Mouse (Mus musculus) c-Kit-positive CD71-positive TER-119-positive erythroid progenitor cells, embryonic 14.5 days (primary cell): ENCODE data around the gene Cops3.
"Not testable (repeated sequence)": the region's sequence is repeated elsewhere in the genome, so short reads cannot be mapped to it uniquely, and the experiment has no call there.

Source experiments
- DNase-seq: peaks from one replicate; pipeline ENCODE4 v3.0.0-alpha.2; 2013; ENCODE audit warnings: low spot score

The Cops3 gene

DNA sequence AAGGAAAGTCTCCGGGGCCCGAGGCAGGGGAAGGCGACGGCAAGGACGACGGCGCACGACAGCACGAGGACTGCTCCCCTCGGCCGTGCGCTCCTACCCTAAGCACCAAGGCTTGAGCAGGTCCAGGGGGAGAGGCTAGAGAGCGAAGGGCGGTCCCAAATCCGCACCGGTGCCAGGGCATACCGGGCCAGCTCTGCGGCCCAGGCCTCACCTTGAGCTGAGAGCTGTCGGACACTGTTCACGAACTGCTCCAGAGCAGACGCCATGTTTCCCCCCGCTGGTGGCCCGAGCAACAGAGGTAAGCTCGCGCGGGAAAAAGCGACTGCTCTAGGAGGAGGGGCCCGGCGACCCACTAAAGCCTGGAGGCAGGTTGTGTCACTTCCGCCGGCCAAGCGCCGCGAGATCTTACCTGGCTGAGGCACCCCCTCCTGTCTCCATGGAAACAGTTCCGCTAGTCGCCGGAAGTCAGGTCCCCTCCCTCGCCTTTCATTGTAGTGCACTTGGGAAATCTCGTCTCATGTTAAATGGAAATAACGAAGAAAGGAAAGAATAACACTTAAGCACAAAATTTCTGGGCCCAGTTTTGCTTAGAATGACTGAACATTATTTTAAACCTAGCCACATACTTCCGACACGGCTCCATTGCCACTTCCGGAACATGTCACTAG is at the start of gene Cops3:
Gene Cops3, minus strand, starts transcription at position 380 of the 668 bp plus-strand sequence.
- DNase-seq, result peak; percentile 94

DNA sequence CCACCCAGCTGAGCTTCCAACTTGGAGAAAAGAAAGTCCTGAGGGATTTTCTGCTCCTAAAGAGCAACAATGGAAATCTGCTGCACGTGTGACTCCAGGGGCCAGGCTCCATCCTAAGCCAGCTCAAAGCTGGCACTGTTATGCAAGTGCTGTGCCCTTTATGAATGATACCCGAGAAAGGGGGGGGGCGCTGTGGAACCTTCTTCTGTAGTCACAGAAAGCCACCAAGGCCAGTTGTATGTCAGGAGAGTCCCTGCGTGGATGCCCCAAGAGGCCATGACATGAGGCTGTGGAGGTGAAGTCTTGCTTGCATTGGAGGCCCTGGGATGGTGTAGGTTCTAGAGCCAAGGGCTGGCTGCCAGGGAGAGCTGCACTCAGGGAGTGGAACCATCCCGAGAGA is 48.5 kb upstream of the Cops3 start:
- DNase-seq, result no peak

GRCm38 (mm10) chr11:59886952-59887351 is 47.3 kb upstream of the Cops3 start:
- no peak for DNase-seq

DNA sequence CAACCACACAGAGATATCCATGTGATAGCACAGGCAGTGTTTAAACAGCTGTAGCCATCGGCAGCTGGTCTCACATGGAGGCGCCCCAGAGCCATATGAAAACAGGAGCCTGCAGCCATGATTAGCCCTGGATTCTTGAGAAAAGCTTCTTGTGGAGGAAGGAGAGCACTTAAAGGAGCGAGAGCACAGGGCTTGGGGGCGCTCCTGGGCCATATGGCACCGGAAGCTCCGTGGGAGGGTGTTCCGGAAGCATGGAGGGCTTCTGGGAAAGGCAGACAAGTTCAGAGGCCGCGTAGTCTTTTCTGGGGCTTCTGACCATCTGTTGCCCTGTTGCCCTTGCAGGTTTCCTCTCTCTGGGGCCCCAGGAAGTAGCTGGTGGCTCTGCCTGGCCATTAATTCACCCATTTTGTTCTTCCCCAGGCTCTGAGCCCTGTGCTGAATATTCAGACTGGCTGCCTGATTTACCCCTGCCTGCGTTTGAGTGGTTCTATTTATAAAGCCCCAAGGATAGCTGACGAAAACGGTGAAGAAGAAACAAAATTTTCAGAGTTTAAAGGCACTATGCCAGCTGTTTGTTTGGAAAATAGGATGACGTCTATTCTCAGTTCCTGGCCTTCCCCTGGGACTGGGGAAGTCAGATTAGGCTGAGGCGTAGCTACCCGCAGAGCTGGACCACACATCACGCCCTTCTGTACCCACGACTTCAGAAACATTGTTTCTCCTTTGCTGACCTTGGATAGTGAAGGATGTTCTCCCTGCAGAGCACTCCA is 45.8 kb upstream of the Cops3 start:
- no peak for DNase-seq

- peak; percentile 73 for DNase-seq
These were observed 40.4 kb upstream of the Cops3 start for GRCm38 (mm10) chr11:59880031-59880430.

DNA sequence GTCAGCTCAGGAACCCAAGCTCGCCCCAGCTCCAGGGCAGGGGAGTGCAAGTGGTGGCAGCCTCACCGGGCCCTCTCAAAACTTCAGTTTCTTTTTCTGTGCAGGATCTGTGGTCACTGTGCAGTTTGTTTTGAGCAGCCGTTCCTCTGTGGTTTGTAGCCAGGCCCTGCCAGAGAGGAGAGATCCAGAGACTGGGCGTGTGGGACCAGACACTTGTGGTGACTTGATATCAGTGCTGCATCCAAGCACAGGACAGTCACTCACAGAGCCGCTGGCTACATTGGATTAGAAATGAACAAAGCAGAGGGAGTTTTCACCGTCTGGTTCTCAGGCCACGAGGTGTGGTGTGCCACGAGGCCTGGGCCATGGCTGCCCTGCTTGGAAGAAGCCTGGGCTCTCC is 32.5 kb upstream of the Cops3 start:
- no peak for DNase-seq

GRCm38 (mm10) chr11:59864316-59864715 is 24.7 kb upstream of the Cops3 start:
- DNase-seq, result no peak

- DNase-seq, result no peak
These were observed 20.8 kb upstream of the Cops3 start for GRCm38 (mm10) chr11:59860467-59860866.

- DNase-seq, result no peak
These were observed 13.2 kb upstream of the Cops3 start for GRCm38 (mm10) chr11:59852865-59853264.

DNA sequence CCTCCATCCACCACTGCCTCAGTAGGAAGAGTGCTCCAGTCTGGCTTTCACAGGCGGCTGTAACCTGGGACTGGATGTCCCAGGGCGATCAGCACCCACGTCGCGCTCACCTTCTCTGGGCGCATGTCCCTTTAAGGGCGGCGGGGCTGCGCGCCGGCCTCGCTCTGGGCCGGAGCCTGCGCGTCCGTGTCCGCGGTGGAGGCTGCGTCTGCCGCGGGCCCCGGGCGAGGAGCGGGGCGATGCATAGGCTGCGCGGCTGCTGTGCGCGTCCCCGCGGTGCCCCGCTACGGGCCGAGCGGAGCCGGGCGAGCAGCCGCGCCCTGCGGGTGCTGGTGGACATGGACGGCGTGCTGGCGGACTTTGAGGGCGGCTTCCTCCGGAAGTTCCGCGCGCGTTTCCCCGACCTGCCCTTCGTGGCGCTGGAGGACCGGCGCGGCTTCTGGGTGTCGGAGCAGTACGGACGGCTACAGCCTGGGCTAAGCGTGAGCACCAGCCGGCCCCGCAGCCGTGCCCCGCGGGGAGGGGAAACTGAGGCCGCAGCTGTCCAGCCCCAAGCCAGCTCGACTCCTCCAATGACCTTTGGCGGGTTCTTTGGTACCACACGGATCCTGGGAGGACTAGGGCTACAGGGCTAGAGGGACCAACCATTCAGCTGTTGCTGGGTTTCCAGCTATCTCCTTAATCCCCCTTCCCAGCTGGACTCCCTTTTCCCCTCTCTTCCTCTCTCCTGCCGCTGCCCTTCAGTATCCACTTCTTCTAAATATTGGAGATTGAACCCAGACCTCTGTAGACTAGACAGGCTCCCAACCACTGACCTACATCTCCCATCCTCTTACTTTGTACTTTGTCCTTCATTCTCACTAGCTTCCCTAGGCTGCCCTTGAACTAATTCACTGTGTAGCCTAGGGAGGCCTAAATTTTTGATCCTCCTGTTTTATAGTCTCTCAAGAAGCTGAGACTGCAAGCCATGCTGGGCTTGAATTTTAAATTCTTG is 8.6 kb upstream of the Cops3 start:
- peak; percentile 54 for DNase-seq

GRCm38 (mm10) chr11:59847131-59847530 is 7.5 kb upstream of the Cops3 start:
- DNase-seq, result peak; percentile 67

- no peak for DNase-seq
These were observed 6.7 kb upstream of the Cops3 start for GRCm38 (mm10) chr11:59846311-59846710.

DNA sequence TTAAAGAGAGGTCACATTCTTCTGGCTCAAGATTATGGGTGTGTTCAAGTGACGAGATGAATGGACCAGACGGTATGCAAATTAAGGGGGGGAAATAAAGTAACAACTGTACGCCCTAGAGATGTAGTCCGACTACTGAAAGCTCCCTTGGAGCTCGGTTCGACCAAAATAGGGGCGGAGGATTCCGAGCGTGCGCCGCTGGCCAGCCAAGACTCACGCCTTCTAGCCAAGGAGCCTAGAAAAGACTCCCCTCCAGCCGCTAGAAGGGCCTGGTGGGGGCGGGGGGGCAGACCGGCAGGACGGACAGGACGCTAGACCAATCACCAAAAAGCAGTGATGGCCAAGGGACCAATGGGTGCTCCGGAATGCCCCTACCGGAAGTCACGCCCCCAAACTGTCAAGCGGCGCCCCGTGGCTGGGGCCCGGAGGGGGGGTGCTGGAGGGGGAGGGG is 605 bp downstream of the Cops3 start, which contains the start of gene Nt5m:
Gene Nt5m, plus strand, starts transcription at position 440 of the 451 bp plus-strand sequence.
- peak; percentile 93 for DNase-seq

GRCm38 (mm10) chr11:59838426-59838825 is 1.2 kb downstream of the Cops3 start:
- DNase-seq, result no peak

GRCm38 (mm10) chr11:59837789-59838188 is 1.8 kb downstream of the Cops3 start:
- not testable (repeated sequence) for DNase-seq

GRCm38 (mm10) chr11:59821625-59822024 is 18.0 kb downstream of the Cops3 start:
- DNase-seq, result no peak

DNA sequence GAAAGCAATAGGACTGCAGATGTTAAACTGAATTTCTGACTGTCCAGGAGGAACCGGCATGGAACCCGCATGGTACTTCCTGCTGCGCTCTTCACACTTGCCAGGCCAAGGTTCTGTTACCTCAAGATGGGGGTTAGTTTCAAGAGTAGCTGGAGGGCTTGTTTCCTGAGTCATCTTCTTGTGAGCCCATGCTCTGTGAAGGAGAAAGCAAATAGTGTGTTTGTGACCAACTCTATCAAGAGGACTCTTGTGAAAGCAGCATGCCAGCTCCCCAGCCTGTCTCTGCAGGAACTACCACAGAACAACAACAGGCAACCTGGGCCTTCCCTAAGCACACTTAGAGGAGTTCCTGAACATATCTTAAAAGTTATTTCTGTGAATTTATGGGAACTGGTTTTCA is 21.7 kb downstream of the Cops3 start:
- DNase-seq, result no peak

DNA sequence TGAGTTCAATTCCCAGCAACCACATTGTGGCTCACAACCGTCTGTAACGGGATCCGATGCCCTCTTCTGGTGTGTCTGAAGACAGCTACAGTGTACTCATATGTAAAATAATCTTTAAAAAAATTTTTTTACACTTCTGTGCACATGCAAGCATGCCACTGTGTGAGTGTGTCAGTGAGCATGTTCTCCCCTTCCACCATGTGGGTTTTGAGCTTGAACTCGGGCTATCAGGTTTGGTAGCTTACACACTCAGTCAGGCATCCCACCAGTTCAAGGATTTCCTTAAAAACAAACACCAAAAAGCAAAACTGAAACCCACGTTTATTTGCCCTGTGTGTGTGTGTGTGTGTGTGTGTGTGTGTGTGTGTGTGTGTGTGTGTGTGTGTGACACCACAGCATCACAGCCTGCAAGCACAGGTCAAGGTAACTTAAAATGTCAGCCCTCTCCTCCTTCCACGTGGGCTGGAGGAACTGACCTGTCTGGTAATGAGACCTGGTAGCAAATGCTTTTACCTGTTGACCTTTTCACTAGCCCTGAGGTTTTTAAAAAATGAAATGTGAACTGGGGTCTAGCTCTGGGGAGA is 24.1 kb downstream of the Cops3 start:
- DNase-seq, result no peak

- no peak for DNase-seq
These were observed 24.7 kb downstream of the Cops3 start for GRCm38 (mm10) chr11:59814936-59815335.

DNA sequence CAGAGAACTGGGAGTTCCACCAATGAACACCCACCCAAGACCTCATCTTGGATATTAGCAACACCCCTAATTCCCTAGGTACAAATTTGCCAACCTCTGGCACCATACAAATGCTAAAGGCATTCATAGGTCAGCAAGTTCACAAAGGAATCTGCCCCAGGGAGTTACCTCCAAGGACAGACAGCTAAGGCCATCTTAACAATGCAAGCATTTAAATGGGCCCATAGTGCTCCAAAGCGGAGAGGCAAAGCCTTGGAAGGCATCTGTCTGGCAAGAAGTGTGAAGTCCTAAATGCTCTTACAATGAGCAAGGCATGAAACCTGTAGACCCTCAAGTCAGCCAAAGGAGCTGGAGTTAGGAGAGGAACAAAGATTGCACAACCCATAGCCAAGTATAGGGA is 25.3 kb downstream of the Cops3 start:
- DNase-seq, result no peak

GRCm38 (mm10) chr11:59813276-59813675 is 26.4 kb downstream of the Cops3 start:
- DNase-seq, result no peak

DNA sequence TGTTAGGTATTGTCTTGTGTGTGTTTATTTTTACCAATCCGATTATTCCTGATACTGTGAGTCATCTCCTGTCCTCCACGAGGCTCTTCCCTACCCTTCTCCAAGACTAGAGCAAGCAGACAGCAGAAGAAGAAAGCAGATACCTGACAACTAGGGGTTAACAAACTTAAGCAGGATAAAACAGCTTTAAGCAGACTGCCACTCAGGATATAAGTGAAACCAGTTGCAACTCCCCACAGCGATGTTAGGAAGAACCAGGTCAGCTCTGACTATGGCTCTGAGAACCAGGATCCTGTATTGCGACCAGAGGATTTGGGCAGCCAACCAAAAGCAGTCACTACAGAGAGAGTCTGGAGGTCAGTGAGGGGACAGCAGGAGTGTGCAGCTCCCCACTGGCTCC is 28.4 kb downstream of the Cops3 start:
- peak; percentile 10 for DNase-seq
